11 mouse cellular contexts compared by ENCODE assay signal in genomic region chr14:58113180-58113579, GRCm38 (mm10). TPM values are rescaled to one million over a fixed set of nuclear protein-coding genes. Genes with fewer than 3 reads are reported as not detected.
A peak's percentile ranks its signal among the peaks of the same experiment; 100 is the strongest.
DNase-seq lines count a peak whose midpoint lies in the region; ATAC-seq and TF ChIP-seq lines count a peak whose summit lies in the region.
"Had no signal": no experiment of that assay in that cellular context is flagged by ENCODE, and none has a peak within 500 bp of the region (broad histone marks: within the 10 kb centered on the region; RNA-seq: fewer than 3 reads in every experiment).

No protein-coding gene starts in this region.

- H3K27ac ChIP-seq in heart, embryonic 11.5 days (ENCODE audit: low read depth, low read length), result no peak overlapping the region
- no peak overlapping the region for H3K27ac ChIP-seq in layer of hippocampus, adult 2 months
- no peak overlapping the region for H3K27ac ChIP-seq in stomach, postnatal 0 days (replicated peaks)
- H3K27ac ChIP-seq: limb, embryonic 10.5 days had no signal

- H3K4me2 ChIP-seq in heart, embryonic 11.5 days, result peak overlapping the region; percentile 8; the same call in 1 of the 2 replicates
- H3K4me2 ChIP-seq in stomach, postnatal 0 days (replicated peaks; ENCODE audit: low read depth), result no peak overlapping the region

- 59% methylated on average over 6 of the region's 6 CpGs for WGBS in heart, embryonic 11.5 days (ENCODE audit: insufficient replicate concordance)
- WGBS in stomach, postnatal 0 days, result 50% methylated on average over 6 of the region's 6 CpGs

- no peak for TF ChIP-seq EP300 in stomach, postnatal 0 days (optimal IDR thresholded peaks at IDR 0.05)

- intact Hi-C loops in heart, postnatal 25 days (cut with DNase I), result no loop called here

- no peaks in the 10 kb centered on the region for H3K36me3 ChIP-seq in heart, embryonic 11.5 days (ENCODE audit: control insufficient read depth, insufficient read depth, low read length)
- no peaks in the 10 kb centered on the region for H3K36me3 ChIP-seq in stomach, postnatal 0 days (ENCODE audit: control insufficient read depth, insufficient read depth, low read length)
- H3K36me3 ChIP-seq: limb, embryonic 10.5 days had no signal

- no peak overlapping the region for H3K4me3 ChIP-seq in heart, embryonic 11.5 days (ENCODE audit: low read depth, low read length)
- H3K4me3 ChIP-seq in layer of hippocampus, adult 2 months, result no peak overlapping the region
- H3K4me3 ChIP-seq in stomach, postnatal 0 days (ENCODE audit: low read depth, low read length), result no peak overlapping the region
- H3K4me3 ChIP-seq: limb, embryonic 10.5 days had no signal

- DNase-seq in heart, postnatal 25 days (ENCODE audit: low spot score), result no peak
- peak; percentile 9 for DNase-seq in ovary, adult 18-20 months (ENCODE audit: low spot score)
- DNase-seq in ovary, postnatal 10 days (ENCODE audit: low spot score), result no peak
- peak; percentile 49 to 64 for DNase-seq in cerebellum, postnatal 25 days
- peak; percentile 17 to 42 for DNase-seq in kidney, postnatal 36 days
- no peak for DNase-seq in layer of hippocampus, adult 2 months (ENCODE audit: low spot score in 2 of 2)
- DNase-seq in stomach, postnatal 0 days (ENCODE audit: low spot score), result no peak

- H3K27me3 ChIP-seq in heart, embryonic 11.5 days (ENCODE audit: control insufficient read depth, insufficient read depth, low read length), result no peaks in the 10 kb centered on the region
- no peaks in the 10 kb centered on the region for H3K27me3 ChIP-seq in stomach, postnatal 0 days (ENCODE audit: control insufficient read depth, insufficient read depth, low read length)

- H3K9me3 ChIP-seq in heart, embryonic 11.5 days (replicated peaks; ENCODE audit: control insufficient read depth, low read length), result no peaks in the 10 kb centered on the region
- H3K9me3 ChIP-seq in stomach, postnatal 0 days (ENCODE audit: control insufficient read depth, low read length), result no peaks in the 10 kb centered on the region
- H3K9me3 ChIP-seq: limb, embryonic 10.5 days had no signal

- H3K4me1 ChIP-seq in heart, embryonic 11.5 days (ENCODE audit: control insufficient read depth, insufficient read depth, low read length), result peaks cover 3% of the 10 kb centered on the region; the same call in 1 of the 2 replicates
- no peaks in the 10 kb centered on the region for H3K4me1 ChIP-seq in stomach, postnatal 0 days (replicated peaks; ENCODE audit: control insufficient read depth, insufficient read depth)
- H3K4me1 ChIP-seq: limb, embryonic 10.5 days had no signal

- H3K9ac ChIP-seq in heart, embryonic 11.5 days (ENCODE audit: low read depth, low read length), result no peak overlapping the region
- no peak overlapping the region for H3K9ac ChIP-seq in stomach, postnatal 0 days (ENCODE audit: low read length)

- no peak for TF ChIP-seq CTCF in layer of hippocampus, adult 2 months (conservative IDR thresholded peaks at IDR 0.05)
- no peak for TF ChIP-seq CTCF in stomach, postnatal 0 days (IDR thresholded peaks at IDR 0.05; ENCODE audit: low read depth)

- ATAC-seq in heart, embryonic 11.5 days (replicated peaks; ENCODE audit: insufficient number of reproducible peaks, low FRiP score, low TSS enrichment), result no peak
- no peak for ATAC-seq in stomach, postnatal 0 days (ENCODE audit: low FRiP score, low TSS enrichment)

RNA-seq across cellular contexts. Expression of gene Fgf9, which starts 42.8 kb away (rescaled TPM):
- 8.9 and 9.1 TPM in 2 replicates for polyA plus RNA-seq in heart, embryonic 11.5 days (2014; fragmentation: Nextera tagmentation; extraction: Ambion mirVana)
- 1 to 10 TPM; 7.3 to 7.5 TPM for total RNA-seq in heart, postnatal 25 days (2021)
- total RNA-seq in layer of hippocampus, adult 2 months (2021), result 10 to 100 TPM; 16.3 to 17.1 TPM
- polyA plus RNA-seq in stomach, postnatal 0 days (2015; fragmentation: Nextera tagmentation; extraction: Ambion mirVana), result 5.9 and 6.3 TPM in 2 replicates
- total RNA-seq: megakaryocyte, adult 5-6 weeks; neutrophil, adult 5-6 weeks had no signal

Comparison
In these comparisons a context has a peak if more than half of its experiments do, and no peak if none do; other contexts are left out.
1. DNase-seq: peak in ovary, adult 18-20 months (single experiment), cerebellum, postnatal 25 days (2 of 2) and kidney, postnatal 36 days (2 of 2); none in heart, postnatal 25 days (single experiment), ovary, postnatal 10 days (single experiment), layer of hippocampus, adult 2 months (0 of 2) and stomach, postnatal 0 days (single experiment).